Mouse (Mus musculus): ENCODE measurements around the gene Osgep. TPM values are rescaled to one million over a fixed set of nuclear protein-coding genes. Genes with fewer than 3 reads are reported as not detected.
"Not testable (repeated sequence)": the region's sequence is repeated elsewhere in the genome, so short reads cannot be mapped to it uniquely, and the experiment has no call there.

The Osgep gene
- total and polyA plus RNA-seq, 3 experiments: 67.8 to 84.2 (median 70.5) TPM

- Histone ChIP-seq H3K4me3 (no peak overlapping the region), H3K36me3 (ENCODE audit: control insufficient read depth, insufficient read depth, low read length) (no peaks in the 10 kb centered on the region), H3K27me3 (ENCODE audit: control insufficient read depth, insufficient read depth, low read length) (no peaks in the 10 kb centered on the region), H3K79me2 (replicated peaks; ENCODE audit: control insufficient read depth, insufficient read depth, low read length) (no peaks in the 10 kb centered on the region), H3K4me1 (ENCODE audit: control insufficient read depth, insufficient read depth, low read length) (peaks cover 5% of the 10 kb centered on the region), H3K27ac (peak overlapping the region; percentile 66), H3K9ac (ENCODE audit: low read depth, low read length) (no peak overlapping the region)
- no peak for DNase-seq
- intact Hi-C loops (cut with DNase I): loop anchor here (2.0 kb wide), 1 partner anchor 40 kb away; no protein-coding TSS in a partner anchor
- 17% methylated on average over 1 of the region's 1 CpGs for WGBS
- TF ChIP-seq CTCF (IDR thresholded peaks at IDR 0.05) (no peak), EP300 (IDR thresholded peaks at IDR 0.05; ENCODE audit: insufficient read depth, low read depth, low read length) (no peak), POLR2A (IDR thresholded peaks at IDR 0.05; ENCODE audit: insufficient read depth, low read depth, low read length) (no peak)
These were observed 44.3 kb upstream of the Osgep start for GRCm38 (mm10) chr14:50969041-50969440.

- 86% methylated on average over 5 of the region's 5 CpGs for WGBS
- Histone ChIP-seq H3K4me3 (no peak overlapping the region), H3K4me1 (ENCODE audit: control insufficient read depth, insufficient read depth, low read length) (peaks cover 5% of the 10 kb centered on the region), H3K36me3 (ENCODE audit: control insufficient read depth, insufficient read depth, low read length) (no peaks in the 10 kb centered on the region), H3K9ac (ENCODE audit: low read depth, low read length) (no peak overlapping the region), H3K79me2 (replicated peaks; ENCODE audit: control insufficient read depth, insufficient read depth, low read length) (no peaks in the 10 kb centered on the region), H3K27me3 (ENCODE audit: control insufficient read depth, insufficient read depth, low read length) (no peaks in the 10 kb centered on the region), H3K27ac (no peak overlapping the region)
- intact Hi-C loops (cut with DNase I): loop anchor here (2.0 kb wide), 1 partner anchor 40 kb away; no protein-coding TSS in a partner anchor
- TF ChIP-seq POLR2A (IDR thresholded peaks at IDR 0.05; ENCODE audit: insufficient read depth, low read depth, low read length) (no peak), CTCF (IDR thresholded peaks at IDR 0.05) (no peak), EP300 (IDR thresholded peaks at IDR 0.05; ENCODE audit: insufficient read depth, low read depth, low read length) (no peak)
- DNase-seq: no peak
These were observed 43.7 kb upstream of the Osgep start for GRCm38 (mm10) chr14:50968216-50968980.

- 93% methylated on average over 5 of the region's 5 CpGs for WGBS
- not testable (repeated sequence) for H3K79me2 ChIP-seq (replicated peaks; ENCODE audit: control insufficient read depth, insufficient read depth, low read length); H3K4me3 ChIP-seq; DNase-seq; H3K4me1 ChIP-seq (ENCODE audit: control insufficient read depth, insufficient read depth, low read length); H3K27me3 ChIP-seq (ENCODE audit: control insufficient read depth, insufficient read depth, low read length); H3K9ac ChIP-seq (ENCODE audit: low read depth, low read length); H3K36me3 ChIP-seq (ENCODE audit: control insufficient read depth, insufficient read depth, low read length); H3K27ac ChIP-seq
- intact Hi-C loops (cut with DNase I): loop anchor here (5.0 kb wide), 1 partner anchor 104 kb away; no protein-coding TSS in a partner anchor
These were observed 33.7 kb upstream of the Osgep start for GRCm38 (mm10) chr14:50958289-50958995.

- WGBS: 66% methylated on average over 3 of the region's 3 CpGs
These were observed 32.5 kb upstream of the Osgep start for GRCm38 (mm10) chr14:50957146-50957545.

GRCm38 (mm10) chr14:50956724-50957123, 32.0 kb upstream of the Osgep start:
- H3K27me3 ChIP-seq (ENCODE audit: control insufficient read depth, insufficient read depth, low read length); H3K36me3 ChIP-seq (ENCODE audit: control insufficient read depth, insufficient read depth, low read length); H3K27ac ChIP-seq; H3K9ac ChIP-seq (ENCODE audit: low read depth, low read length); DNase-seq; H3K4me3 ChIP-seq; H3K4me1 ChIP-seq (ENCODE audit: control insufficient read depth, insufficient read depth, low read length); H3K79me2 ChIP-seq (replicated peaks; ENCODE audit: control insufficient read depth, insufficient read depth, low read length): not testable (repeated sequence)
- 74% methylated on average over 6 of the region's 6 CpGs for WGBS
- intact Hi-C loops (cut with DNase I): loop anchor here (5.0 kb wide), 1 partner anchor 106 kb away; no protein-coding TSS in a partner anchor

More at GRCm38 (mm10) chr14:50957146-50957545, 32.5 kb upstream of the Osgep start:
- H3K79me2 ChIP-seq (replicated peaks; ENCODE audit: control insufficient read depth, insufficient read depth, low read length); H3K4me1 ChIP-seq (ENCODE audit: control insufficient read depth, insufficient read depth, low read length); H3K4me3 ChIP-seq; H3K27ac ChIP-seq; H3K9ac ChIP-seq (ENCODE audit: low read depth, low read length); H3K27me3 ChIP-seq (ENCODE audit: control insufficient read depth, insufficient read depth, low read length); H3K36me3 ChIP-seq (ENCODE audit: control insufficient read depth, insufficient read depth, low read length); DNase-seq: not testable (repeated sequence)
- intact Hi-C loops (cut with DNase I): loop anchor here (5.0 kb wide), 1 partner anchor 105 kb away; no protein-coding TSS in a partner anchor

- H3K36me3 ChIP-seq (ENCODE audit: control insufficient read depth, insufficient read depth, low read length); H3K79me2 ChIP-seq (replicated peaks; ENCODE audit: control insufficient read depth, insufficient read depth, low read length); H3K4me1 ChIP-seq (ENCODE audit: control insufficient read depth, insufficient read depth, low read length); H3K9ac ChIP-seq (ENCODE audit: low read depth, low read length); H3K27me3 ChIP-seq (ENCODE audit: control insufficient read depth, insufficient read depth, low read length): not testable (repeated sequence)
- H3K27ac ChIP-seq: peak within 1 kb of the TSS; percentile 48
- peak; percentile 43 for TF ChIP-seq CTCF (IDR thresholded peaks at IDR 0.05)
- 4% methylated on average over 19 of the region's 19 CpGs for WGBS
- intact Hi-C loops (cut with DNase I): loop anchor here (5.0 kb wide), 1 partner anchor 106 kb away; no protein-coding TSS in a partner anchor
- peak; percentile 72 to 74 for DNase-seq
- H3K4me3 ChIP-seq: peak within 1 kb of the TSS; percentile 31; the same call in 1 of the 2 replicates
These were observed 31.3 kb upstream of the Osgep start, which contains the start of gene Pnp2 for GRCm38 (mm10) chr14:50955942-50956508. Gene Pnp2, plus strand, starts transcription at chr14:50955992.
